Mouse (Mus musculus) megakaryocyte, embryonic 14.5 days (primary cell): ENCODE data around the gene Magea10.

Experiments
- FLI1 ChIP-seq: IDR thresholded peaks from 2 replicates; pipeline ENCODE4 v1.6.1; 2012; ENCODE audit warnings: low read length, inconsistent platforms, mixed read lengths
- GATA1 ChIP-seq: IDR thresholded peaks from 3 replicates; pipeline ENCODE4 v1.6.1; 2012; ENCODE audit warnings: mixed read lengths, low read length, inconsistent platforms, borderline replicate concordance

- TF ChIP-seq FLI1 (no peak), GATA1 (no peak)
Measured at GRCm38 (mm10) chrX:72386758-72387157, at the start of gene Magea10.
